Comparison of ENCODE assay signal across 17 mouse cellular contexts in genomic region chr11:32262674-32263415, GRCm38 (mm10). TPM values are rescaled to one million over a fixed set of nuclear protein-coding genes. Genes with fewer than 3 reads are reported as not detected.
DNase-seq lines count a peak whose midpoint lies in the region; ATAC-seq lines count a peak whose summit lies in the region.
"Had no signal": no experiment of that assay in that cellular context is flagged by ENCODE, and none has a peak within 500 bp of the region (broad histone marks: within the 10 kb centered on the region; RNA-seq: fewer than 3 reads in every experiment).

No protein-coding gene starts in this region.

- H3K9ac ChIP-seq in hindbrain, embryonic 12.5 days: no peak overlapping the region
- H3K9ac ChIP-seq in hindbrain, embryonic 11.5 days (ENCODE audit: low read depth, low read length): no peak overlapping the region
- peak overlapping the region; percentile 76 for H3K9ac ChIP-seq in liver, embryonic 13.5 days
- no peak overlapping the region for H3K9ac ChIP-seq in intestine, embryonic 16.5 days (ENCODE audit: low read depth, low read length)
- H3K9ac ChIP-seq: heart, embryonic 15.5 days had no signal

- peaks cover 14% of the 10 kb centered on the region; the same call in 1 of the 2 replicates for H3K36me3 ChIP-seq in hindbrain, embryonic 12.5 days
- no peaks in the 10 kb centered on the region for H3K36me3 ChIP-seq in hindbrain, embryonic 11.5 days (ENCODE audit: control insufficient read depth, insufficient read depth, low read length)
- peaks cover 36% of the 10 kb centered on the region for H3K36me3 ChIP-seq in liver, embryonic 13.5 days
- no peaks in the 10 kb centered on the region for H3K36me3 ChIP-seq in intestine, embryonic 16.5 days (ENCODE audit: control insufficient read depth, insufficient read depth, low read length)
- H3K36me3 ChIP-seq: heart, embryonic 15.5 days had no signal

- H3K9me3 ChIP-seq in hindbrain, embryonic 12.5 days (replicated peaks): no peaks in the 10 kb centered on the region
- no peaks in the 10 kb centered on the region for H3K9me3 ChIP-seq in hindbrain, embryonic 11.5 days (ENCODE audit: control insufficient read depth, low read length)
- H3K9me3 ChIP-seq in liver, embryonic 13.5 days (replicated peaks): no peaks in the 10 kb centered on the region
- no peaks in the 10 kb centered on the region for H3K9me3 ChIP-seq in intestine, embryonic 16.5 days (ENCODE audit: control insufficient read depth, low read length)
- H3K9me3 ChIP-seq: heart, embryonic 15.5 days had no signal

- H3K4me1 ChIP-seq in hindbrain, embryonic 12.5 days: peaks cover 10% of the 10 kb centered on the region
- H3K4me1 ChIP-seq in hindbrain, embryonic 11.5 days (replicated peaks; ENCODE audit: control insufficient read depth, insufficient read depth, low read length): no peaks in the 10 kb centered on the region
- peaks cover 76% of the 10 kb centered on the region for H3K4me1 ChIP-seq in liver, embryonic 13.5 days (replicated peaks)
- peaks cover 7% of the 10 kb centered on the region for H3K4me1 ChIP-seq in intestine, embryonic 16.5 days (ENCODE audit: control insufficient read depth, insufficient read depth, low read length)

- H3K27ac ChIP-seq in hindbrain, embryonic 12.5 days: peak overlapping the region; percentile 14; the same call in 1 of the 2 replicates
- H3K27ac ChIP-seq in hindbrain, embryonic 11.5 days (ENCODE audit: low read depth, low read length): no peak overlapping the region
- H3K27ac ChIP-seq in liver, embryonic 13.5 days: peak overlapping the region; percentile 97
- H3K27ac ChIP-seq in intestine, embryonic 16.5 days (ENCODE audit: low read length): no peak overlapping the region
- H3K27ac ChIP-seq: heart, embryonic 15.5 days had no signal

- H3K4me2 ChIP-seq in hindbrain, embryonic 12.5 days (replicated peaks): no peak overlapping the region
- no peak overlapping the region for H3K4me2 ChIP-seq in hindbrain, embryonic 11.5 days (replicated peaks; ENCODE audit: low read depth, low read length)
- H3K4me2 ChIP-seq in liver, embryonic 13.5 days: no peak overlapping the region
- no peak overlapping the region for H3K4me2 ChIP-seq in intestine, embryonic 16.5 days (ENCODE audit: low read depth, low read length)
- H3K4me2 ChIP-seq: heart, embryonic 15.5 days had no signal

- ATAC-seq in hindbrain, embryonic 12.5 days (ENCODE audit: low FRiP score): no peak
- ATAC-seq in hindbrain, embryonic 11.5 days (ENCODE audit: low FRiP score): no peak
- no peak for ATAC-seq in liver, embryonic 13.5 days (ENCODE audit: low read depth)
- no peak for ATAC-seq in intestine, embryonic 16.5 days
- ATAC-seq: midbrain, embryonic 16.5 days had no signal

- H3K27me3 ChIP-seq in hindbrain, embryonic 12.5 days: no peaks in the 10 kb centered on the region
- no peaks in the 10 kb centered on the region for H3K27me3 ChIP-seq in hindbrain, embryonic 11.5 days (ENCODE audit: control insufficient read depth, insufficient read depth, low read length)
- H3K27me3 ChIP-seq in liver, embryonic 13.5 days: no peaks in the 10 kb centered on the region
- H3K27me3 ChIP-seq in intestine, embryonic 16.5 days (replicated peaks; ENCODE audit: control insufficient read depth, insufficient read depth, low read length): no peaks in the 10 kb centered on the region
- H3K27me3 ChIP-seq: heart, embryonic 15.5 days had no signal

- 80% methylated on average over 10 of the region's 10 CpGs for WGBS in hindbrain, embryonic 12.5 days
- WGBS in hindbrain, embryonic 11.5 days: 83% methylated on average over 10 of the region's 10 CpGs
- WGBS in liver, embryonic 13.5 days (ENCODE audit: insufficient replicate concordance): 73% methylated on average over 10 of the region's 10 CpGs
- 70% methylated on average over 10 of the region's 10 CpGs for WGBS in intestine, embryonic 16.5 days

- no peak for DNase-seq in hindbrain, embryonic 11.5 days (ENCODE audit: low spot score)
- DNase-seq in 416B (ENCODE audit: low read depth): peak; percentile 28
- DNase-seq in NIH3T3 (ENCODE audit: low read depth): peak; percentile 90
- no peak for DNase-seq in liver, embryonic 13.5 days
- DNase-seq in left cerebral cortex, postnatal 14 days (ENCODE audit: low spot score in 2 of 2): no peak
- DNase-seq: gastrocnemius, postnatal 14 days; lung, postnatal 4 days; retina, postnatal 1 day; spleen, adult 18-20 months; thymus, postnatal 25 days had no signal

- intact Hi-C loops in left cerebral cortex, postnatal 14 days (cut with DNase I): no loop called here

- H3K4me3 ChIP-seq in hindbrain, embryonic 12.5 days: no peak overlapping the region
- no peak overlapping the region for H3K4me3 ChIP-seq in hindbrain, embryonic 11.5 days (ENCODE audit: low read depth, low read length)
- H3K4me3 ChIP-seq in liver, embryonic 13.5 days (replicated peaks): no peak overlapping the region
- H3K4me3 ChIP-seq in intestine, embryonic 16.5 days (ENCODE audit: low read length): no peak overlapping the region
- H3K4me3 ChIP-seq: erythroblast, embryonic 14.5 days; heart, embryonic 15.5 days had no signal

RNA-seq across cellular contexts. Expression of gene Nprl3, which starts 4.7 kb away (rescaled TPM):
- 51.3 and 51.7 TPM in 2 replicates for polyA plus RNA-seq in hindbrain, embryonic 12.5 days (2016; fragmentation: Nextera tagmentation; extraction: Ambion mirVana)
- polyA plus RNA-seq in hindbrain, embryonic 11.5 days (2014; fragmentation: Nextera tagmentation; extraction: Ambion mirVana): 28.9 and 31.4 TPM in 2 replicates
- 27.5 and 29.7 TPM in 2 replicates for polyA plus RNA-seq in liver, embryonic 13.5 days (2015; fragmentation: Nextera tagmentation; extraction: Ambion mirVana)
- polyA plus RNA-seq in intestine, embryonic 16.5 days (2015; fragmentation: Nextera tagmentation; extraction: Ambion mirVana): 28.3 and 34.6 TPM in 2 replicates
- 10 to 100 TPM; 47.0 to 57.0 TPM for total RNA-seq in left cerebral cortex, postnatal 14 days (2021)

RNA-seq across cellular contexts. Expression of gene Hba-x, which starts 13.4 kb away (rescaled TPM):
- polyA plus RNA-seq in hindbrain, embryonic 12.5 days (2016; fragmentation: Nextera tagmentation; extraction: Ambion mirVana): 1,600 and 2,073 TPM in 2 replicates
- 3,064 and 3,380 TPM in 2 replicates for polyA plus RNA-seq in hindbrain, embryonic 11.5 days (2014; fragmentation: Nextera tagmentation; extraction: Ambion mirVana)
- 289 and 430 TPM in 2 replicates for polyA plus RNA-seq in liver, embryonic 13.5 days (2015; fragmentation: Nextera tagmentation; extraction: Ambion mirVana)
- polyA plus RNA-seq in intestine, embryonic 16.5 days (2015; fragmentation: Nextera tagmentation; extraction: Ambion mirVana): 11.6 and 16.4 TPM in 2 replicates
- not detected for total RNA-seq in left cerebral cortex, postnatal 14 days (2021)
- total RNA-seq: adrenal gland, postnatal 4 days; gastrocnemius, postnatal 14 days; left cerebral cortex, adult 18-20 months had no signal

RNA-seq across cellular contexts. Expression of gene Hba-a1, which starts 20.5 kb away (rescaled TPM):
- polyA plus RNA-seq in hindbrain, embryonic 12.5 days (2016; fragmentation: Nextera tagmentation; extraction: Ambion mirVana): 2,983 and 3,718 TPM in 2 replicates
- 2,798 and 2,861 TPM in 2 replicates for polyA plus RNA-seq in hindbrain, embryonic 11.5 days (2014; fragmentation: Nextera tagmentation; extraction: Ambion mirVana)
- 56,818 and 64,288 TPM in 2 replicates for polyA plus RNA-seq in liver, embryonic 13.5 days (2015; fragmentation: Nextera tagmentation; extraction: Ambion mirVana)
- polyA plus RNA-seq in intestine, embryonic 16.5 days (2015; fragmentation: Nextera tagmentation; extraction: Ambion mirVana): 3,658 and 4,448 TPM in 2 replicates
- total RNA-seq in left cerebral cortex, postnatal 14 days (2021): 100 to 1,000 TPM; 855 to 863 TPM

RNA-seq across cellular contexts. Expression of gene Hbq1b, which starts 23.9 kb away (rescaled TPM):
- polyA plus RNA-seq in hindbrain, embryonic 12.5 days (2016; fragmentation: Nextera tagmentation; extraction: Ambion mirVana): 4.6 and 5.1 TPM in 2 replicates
- 6.7 and 7.2 TPM in 2 replicates for polyA plus RNA-seq in hindbrain, embryonic 11.5 days (2014; fragmentation: Nextera tagmentation; extraction: Ambion mirVana)
- polyA plus RNA-seq in liver, embryonic 13.5 days (2015; fragmentation: Nextera tagmentation; extraction: Ambion mirVana): 111 and 141 TPM in 2 replicates
- 2.1 and 3.0 TPM in 2 replicates for polyA plus RNA-seq in intestine, embryonic 16.5 days (2015; fragmentation: Nextera tagmentation; extraction: Ambion mirVana)
- 1 to 10 TPM; 1.4 to 2.2 TPM for total RNA-seq in left cerebral cortex, postnatal 14 days (2021)

RNA-seq across cellular contexts. Expression of gene Hba-a2, which starts 33.4 kb away (rescaled TPM):
- polyA plus RNA-seq in hindbrain, embryonic 12.5 days (2016; fragmentation: Nextera tagmentation; extraction: Ambion mirVana): 6,460 and 7,804 TPM in 2 replicates
- 5,394 and 5,453 TPM in 2 replicates for polyA plus RNA-seq in hindbrain, embryonic 11.5 days (2014; fragmentation: Nextera tagmentation; extraction: Ambion mirVana)
- polyA plus RNA-seq in liver, embryonic 13.5 days (2015; fragmentation: Nextera tagmentation; extraction: Ambion mirVana): 140,141 and 155,581 TPM in 2 replicates
- polyA plus RNA-seq in intestine, embryonic 16.5 days (2015; fragmentation: Nextera tagmentation; extraction: Ambion mirVana): 9,012 and 11,055 TPM in 2 replicates
- total RNA-seq in left cerebral cortex, postnatal 14 days (2021): 100 to 1,000 TPM; 768 to 806 TPM

Comparison
In these comparisons a context has a peak if more than half of its experiments do, and no peak if none do; other contexts are left out.
1. H3K27ac ChIP-seq: peak in hindbrain, embryonic 12.5 days (single experiment) and liver, embryonic 13.5 days (single experiment); none in hindbrain, embryonic 11.5 days (single experiment) and intestine, embryonic 16.5 days (single experiment).
2. DNase-seq: peak in 416B (single experiment) and NIH3T3 (single experiment); none in hindbrain, embryonic 11.5 days (single experiment), liver, embryonic 13.5 days (single experiment) and left cerebral cortex, postnatal 14 days (0 of 2).
3. RNA of gene Hba-x, which starts 13.4 kb away (polyA plus RNA-seq): 3,064 to 3,380 TPM in hindbrain, embryonic 11.5 days, 1,600 to 2,073 TPM in hindbrain, embryonic 12.5 days and 289 to 430 TPM in liver, embryonic 13.5 days; 11.6 to 16.4 TPM in intestine, embryonic 16.5 days; every median in the first group is over 10 times any median in the second.
4. RNA of gene Hba-a1, which starts 20.5 kb away (polyA plus RNA-seq): 56,818 to 64,288 TPM in liver, embryonic 13.5 days; 3,658 to 4,448 TPM in intestine, embryonic 16.5 days, 2,983 to 3,718 TPM in hindbrain, embryonic 12.5 days and 2,798 to 2,861 TPM in hindbrain, embryonic 11.5 days; every median in the first group is over 10 times any median in the second.